Mouse (Mus musculus) erythroid progenitor cell, adult 5-6 weeks (primary cell): ENCODE results near the gene Antxr1. TPM values are rescaled to one million over a fixed set of nuclear protein-coding genes. Genes with fewer than 3 reads are reported as not detected.

Source experiments
- ATAC-seq: replicated peaks from 2 replicates; pipeline ENCODE4 v1.8.0; 2016; ENCODE audit warnings: moderate number of reproducible peaks, mild to moderate bottlenecking, moderate TSS enrichment, inconsistent platforms; ENCODE audit not compliant: poor library complexity, low FRiP score, severe bottlenecking
- total RNA-seq, 2 experiments: library from RNA; stranded (forward) in 1 of 2; stranded (reverse) in 1 of 2; fragments of 150-400 nt in 1 of 2; fragments of 186-747, 209-891 nt in 1 of 2; gene quantifications; 2 replicates each; pipeline versions ENCODE4 v1.2.3 to v1.2.4; 2015 to 2017; ENCODE audit warnings: low replicate concordance in 2 of 2

Gene Antxr1
- total RNA-seq, 2 experiments from 2014 or later, result 1.7 TPM; not detected in 1

- 0 out of 2 replicates have a peak, but pooled peaks have one; percentile 17 for ATAC-seq
These were observed 182.4 kb downstream of the Antxr1 start for GRCm38 (mm10) chr6:87153231-87153580.

DNA sequence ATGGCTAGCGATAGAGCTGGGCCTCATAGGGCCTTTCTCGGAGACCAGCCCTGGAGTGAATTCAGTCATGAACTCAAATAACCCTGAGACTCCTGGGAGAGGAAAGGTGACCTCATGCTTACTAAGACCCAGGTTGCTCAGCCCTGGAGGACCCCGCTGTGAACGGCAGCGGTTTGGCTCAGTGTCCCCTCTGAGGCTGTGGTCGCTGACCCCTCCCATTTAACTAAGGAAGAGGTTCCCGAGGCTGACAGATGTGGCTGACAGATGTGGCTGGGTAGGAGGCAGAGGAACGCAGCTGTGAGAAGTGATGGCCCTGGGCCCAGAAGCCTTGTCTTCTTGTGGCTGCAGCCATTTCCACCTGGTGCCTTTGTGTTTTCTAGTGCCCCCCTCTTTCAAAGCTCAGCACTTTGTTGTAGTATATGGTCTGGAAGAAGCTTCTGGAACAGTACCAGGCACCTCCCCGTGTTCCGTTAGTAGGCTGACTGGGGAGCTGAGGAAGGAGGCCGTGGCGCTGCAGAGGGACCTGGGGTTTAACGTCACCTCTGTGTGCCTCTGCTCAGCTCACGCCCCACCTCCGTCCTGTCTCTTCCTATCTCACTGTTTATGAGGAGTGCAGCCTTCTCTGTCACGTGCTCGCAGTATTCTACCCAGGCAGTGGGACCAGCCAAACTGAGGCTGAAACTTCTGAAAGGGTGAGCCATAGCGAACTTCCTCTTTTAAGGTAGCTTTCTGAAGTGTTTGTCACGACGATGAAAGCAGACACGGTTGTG is 183.0 kb downstream of the Antxr1 start:
- 0 out of 2 replicates have a peak, but pooled peaks have one; percentile 64 for ATAC-seq

GRCm38 (mm10) chr6:87151427-87151826 is 184.2 kb downstream of the Antxr1 start:
- no peak for ATAC-seq

GRCm38 (mm10) chr6:87150471-87150870 is 185.2 kb downstream of the Antxr1 start:
- ATAC-seq, result no peak

- ATAC-seq, result no peak
These were observed 187.7 kb downstream of the Antxr1 start for GRCm38 (mm10) chr6:87147921-87148320.

DNA sequence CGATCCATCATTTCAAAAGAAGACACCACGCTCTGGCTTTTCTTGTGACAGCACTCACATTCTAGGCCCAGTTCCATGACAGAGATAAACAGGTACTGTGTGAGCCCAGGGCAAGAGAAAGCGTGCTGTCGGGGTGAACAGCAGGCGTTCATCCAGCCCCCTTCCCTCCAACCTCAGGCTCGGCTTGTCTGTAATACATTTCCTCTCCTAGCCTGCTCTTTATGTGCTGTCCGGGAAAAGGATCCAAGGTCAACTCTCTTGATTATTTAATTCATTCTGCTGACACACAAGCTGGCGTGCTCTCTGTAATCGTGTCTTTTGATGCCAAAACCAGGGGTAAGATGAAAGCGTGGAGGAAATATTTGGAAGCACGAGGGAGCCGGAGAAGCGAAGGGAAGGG is 192.0 kb downstream of the Antxr1 start:
- ATAC-seq, result no peak

GRCm38 (mm10) chr6:87142239-87142638 is 193.4 kb downstream of the Antxr1 start:
- ATAC-seq, result no peak

GRCm38 (mm10) chr6:87139796-87140553 is 195.6 kb downstream of the Antxr1 start:
- ATAC-seq, result peak; percentile 50

GRCm38 (mm10) chr6:87138479-87138878 is 197.1 kb downstream of the Antxr1 start:
- ATAC-seq, result no peak

- no peak for ATAC-seq
These were observed 201.6 kb downstream of the Antxr1 start for GRCm38 (mm10) chr6:87133966-87134546.

- no peak for ATAC-seq
These were observed 202.1 kb downstream of the Antxr1 start for GRCm38 (mm10) chr6:87133520-87133919.

- no peak for ATAC-seq
These were observed 204.5 kb downstream of the Antxr1 start for GRCm38 (mm10) chr6:87131078-87131477.

DNA sequence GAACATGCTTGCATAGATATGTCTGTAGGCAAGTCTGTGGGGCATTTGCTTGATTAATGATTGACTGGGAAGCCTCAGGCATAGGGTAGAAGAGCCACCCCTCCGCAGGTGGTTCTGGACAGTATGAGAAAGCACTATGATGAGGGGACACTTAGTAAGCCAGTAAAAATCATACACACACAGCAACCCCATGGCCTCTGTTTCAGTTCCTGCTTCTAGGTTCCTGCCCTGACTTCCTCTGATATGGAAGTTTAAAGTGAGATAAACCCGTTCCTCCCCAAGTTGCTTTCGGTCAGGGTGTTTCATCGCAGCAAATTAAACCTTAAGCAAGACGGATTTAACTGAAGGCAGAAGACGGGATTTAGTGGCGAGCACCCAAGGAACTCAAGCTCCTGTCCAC is 205.0 kb downstream of the Antxr1 start:
- ATAC-seq, result no peak

- no peak for ATAC-seq
These were observed 205.8 kb downstream of the Antxr1 start for GRCm38 (mm10) chr6:87129861-87130260.

GRCm38 (mm10) chr6:87127049-87127753 is 208.4 kb downstream of the Antxr1 start:
- no peak for ATAC-seq

DNA sequence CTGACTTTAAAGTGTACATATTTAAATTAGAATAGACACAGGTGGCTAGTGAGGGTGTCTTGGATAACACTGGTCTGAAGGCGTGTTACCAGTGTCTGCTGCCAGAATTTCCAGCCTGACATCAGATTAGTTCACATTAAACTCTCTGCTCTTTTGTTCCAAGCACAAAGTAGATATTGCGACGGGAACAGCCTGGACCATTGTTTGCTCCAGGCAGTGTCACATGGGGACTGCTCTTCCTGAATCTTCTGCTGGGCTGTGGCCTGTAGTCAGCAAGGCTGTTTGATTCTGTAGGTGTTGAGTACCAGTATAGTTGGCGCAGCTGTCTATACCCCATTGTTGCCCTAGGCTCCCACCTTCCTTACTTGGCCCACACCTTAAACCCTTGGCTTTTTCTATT is 211.6 kb downstream of the Antxr1 start:
- ATAC-seq, result no peak

- ATAC-seq, result no peak
These were observed 212.2 kb downstream of the Antxr1 start for GRCm38 (mm10) chr6:87123406-87123805.

DNA sequence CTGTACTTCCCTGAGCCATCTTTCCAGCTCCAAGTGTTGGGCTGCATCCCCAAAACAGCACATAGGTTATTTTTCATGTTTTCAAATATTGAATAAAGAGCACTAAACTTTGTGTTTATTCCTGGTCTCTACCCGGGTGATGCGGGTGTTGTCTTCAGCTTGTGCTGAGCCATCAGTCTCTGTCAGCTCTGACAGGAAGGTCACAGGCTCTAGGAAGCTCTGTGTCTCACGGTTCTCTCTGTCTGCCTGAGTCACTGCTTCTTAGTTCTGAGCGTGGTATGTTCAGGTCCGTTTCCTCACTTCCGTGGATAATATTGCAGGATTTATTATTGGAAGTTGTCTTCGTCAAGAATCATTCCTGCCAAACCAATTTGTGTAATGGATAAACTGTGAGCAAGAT is 213.7 kb downstream of the Antxr1 start:
- ATAC-seq, result no peak

- no peak for ATAC-seq
These were observed 215.0 kb downstream of the Antxr1 start for GRCm38 (mm10) chr6:87120661-87121060.

DNA sequence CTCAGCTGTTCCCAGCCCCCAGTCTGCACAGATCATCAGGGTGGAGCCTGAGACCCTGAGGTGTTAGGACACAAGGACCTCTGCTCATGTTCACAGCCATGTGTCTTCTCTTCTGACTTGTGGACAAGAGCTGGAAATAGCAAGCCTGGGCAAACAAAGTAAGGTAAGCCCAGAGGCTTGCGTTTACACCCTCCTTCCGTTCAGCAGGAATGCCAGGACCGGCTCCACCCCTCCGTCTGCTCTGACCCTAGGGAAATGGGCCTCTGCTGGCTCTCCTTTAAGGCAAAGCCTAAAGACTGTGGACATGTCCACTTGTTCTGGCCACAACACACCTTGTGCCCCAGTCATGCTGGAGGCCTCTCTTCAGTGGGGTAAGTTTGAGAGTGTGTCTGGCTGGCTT is 215.6 kb downstream of the Antxr1 start:
- no peak for ATAC-seq
